ENCODE assay signal across 16 mouse cellular contexts in genomic region chr9:67813171-67813570, GRCm38 (mm10). TPM values are rescaled to one million over a fixed set of nuclear protein-coding genes. Genes with fewer than 3 reads are reported as not detected.
DNase-seq lines count a peak whose midpoint lies in the region; ATAC-seq and TF ChIP-seq lines count a peak whose summit lies in the region.
"Had no signal": no experiment of that assay in that cellular context is flagged by ENCODE, and none has a peak within 500 bp of the region (broad histone marks: within the 10 kb centered on the region; RNA-seq: fewer than 3 reads in every experiment).

No protein-coding gene starts in this region.

- H3K27me3 ChIP-seq in lung, postnatal 0 days (replicated peaks; ENCODE audit: insufficient read depth, low read length): no peaks in the 10 kb centered on the region

- no peaks in the 10 kb centered on the region for H3K4me1 ChIP-seq in lung, postnatal 0 days (ENCODE audit: insufficient read depth, low read depth, low read length)

- no peak overlapping the region for H3K4me3 ChIP-seq in lung, postnatal 0 days (ENCODE audit: low read depth, low read length)
- H3K4me3 ChIP-seq: hindbrain, embryonic 10.5 days; megakaryocyte, embryonic 14.5 days; myocyte had no signal

- ATAC-seq in lung, postnatal 0 days: peak; percentile 47

- no peak for TF ChIP-seq EP300 in lung, postnatal 0 days (IDR thresholded peaks at IDR 0.05)

- WGBS in lung, postnatal 0 days: 48% methylated on average over 4 of the region's 4 CpGs

- H3K27ac ChIP-seq in lung, postnatal 0 days (ENCODE audit: low read length): no peak overlapping the region

- H3K36me3 ChIP-seq in lung, postnatal 0 days (ENCODE audit: insufficient read depth, low read length): no peaks in the 10 kb centered on the region
- H3K36me3 ChIP-seq: hindbrain, embryonic 10.5 days had no signal

- no peak overlapping the region for H3K4me2 ChIP-seq in lung, postnatal 0 days (replicated peaks; ENCODE audit: low read depth, low read length)

- no peak for TF ChIP-seq CTCF in lung, postnatal 0 days (IDR thresholded peaks at IDR 0.05)

- no peak overlapping the region for H3K9ac ChIP-seq in lung, postnatal 0 days (replicated peaks; ENCODE audit: low read depth)

- no peaks in the 10 kb centered on the region for H3K9me3 ChIP-seq in lung, postnatal 0 days (ENCODE audit: low read length)
- H3K9me3 ChIP-seq: hindbrain, embryonic 10.5 days had no signal

- intact Hi-C loops in heart, postnatal 25 days (cut with DNase I): no loop called here
- intact Hi-C loops in heart, postnatal 10 days (cut with DNase I): no loop called here

- peak; percentile 96 for DNase-seq in heart, adult 11 months
- DNase-seq in heart, postnatal 25 days (ENCODE audit: low spot score): no peak
- DNase-seq in lung, postnatal 0 days (ENCODE audit: low spot score): peak; percentile 54
- no peak for DNase-seq in lung, postnatal 36 days
- peak; percentile 50 to 53 for DNase-seq in heart, postnatal 10 days
- DNase-seq in lung, postnatal 4 days: peak; percentile 22 to 66
- DNase-seq in right cerebral cortex, postnatal 4 days: no peak
- DNase-seq in frontal cortex, postnatal 25 days (ENCODE audit: low spot score in 2 of 2): no peak
- DNase-seq: cerebellum, adult 9-10 months; left cerebral cortex, postnatal 4 days; thymus, adult 2 months had no signal

RNA-seq across cellular contexts. Expression of gene C2cd4a, which starts 19.0 kb away (rescaled TPM):
- total RNA-seq in heart, postnatal 25 days (2021): not detected
- 0.47 and 0.54 TPM in 2 replicates for polyA plus RNA-seq in lung, postnatal 0 days (2015; fragmentation: Nextera tagmentation; extraction: Ambion mirVana)
- not detected for total RNA-seq in heart, postnatal 10 days (2021)
- total RNA-seq: ES-E14; left cerebral cortex, postnatal 4 days had no signal
- polyA plus RNA-seq: hindbrain, embryonic 10.5 days; myocyte had no signal

RNA-seq across cellular contexts. Expression of gene Vps13c, which starts 27.0 kb away (rescaled TPM):
- 10 to 100 TPM; 39.9 to 44.4 TPM for total RNA-seq in heart, postnatal 25 days (2021)
- polyA plus RNA-seq in lung, postnatal 0 days (2015; fragmentation: Nextera tagmentation; extraction: Ambion mirVana): 6.9 and 8.9 TPM in 2 replicates
- 10 to 100 TPM; 33.1 to 41.8 TPM for total RNA-seq in heart, postnatal 10 days (2021)

RNA-seq across cellular contexts. Expression of gene C2cd4b, which starts 53.9 kb away (rescaled TPM):
- 1 to 10 TPM; 1.6 to 1.9 TPM for total RNA-seq in heart, postnatal 25 days (2021)
- polyA plus RNA-seq in lung, postnatal 0 days (2015; fragmentation: Nextera tagmentation; extraction: Ambion mirVana): 7.7 and 8.8 TPM in 2 replicates
- total RNA-seq in heart, postnatal 10 days (2021): 1 to 10 TPM; 1.7 to 2.6 TPM
- polyA plus RNA-seq: intestine, embryonic 16.5 days; myocyte had no signal

Comparison
In these comparisons a context has a peak if more than half of its experiments do, and no peak if none do; other contexts are left out.
1. DNase-seq: peak in heart, adult 11 months (single experiment), lung, postnatal 0 days (single experiment), heart, postnatal 10 days (2 of 2) and lung, postnatal 4 days (2 of 2); none in heart, postnatal 25 days (single experiment), lung, postnatal 36 days (single experiment), right cerebral cortex, postnatal 4 days (single experiment) and frontal cortex, postnatal 25 days (0 of 2).